Mouse (Mus musculus): Measurements from ENCODE around the gene Tac1. TPM values are rescaled to one million over a fixed set of nuclear protein-coding genes. Genes with fewer than 3 reads are reported as not detected.
"Not testable (repeated sequence)": the region's sequence is repeated elsewhere in the genome, so short reads cannot be mapped to it uniquely, and the experiment has no call there.

Tac1 gene
- polyA plus RNA-seq, 1 experiment from 2014 or later: 0.12 TPM

GRCm38 (mm10) chr6:7613676-7614075, 59.0 kb downstream of the Tac1 start:
- not testable (repeated sequence) for H3K36me3 ChIP-seq; H3K27me3 ChIP-seq (replicated peaks); H3K27ac ChIP-seq; H3K4me1 ChIP-seq; H3K4me2 ChIP-seq; ATAC-seq; H3K9ac ChIP-seq; H3K4me3 ChIP-seq; H3K9me3 ChIP-seq (replicated peaks)
- WGBS (ENCODE audit: insufficient replicate concordance): 71% methylated on average over 19 of the region's 19 CpGs

Other genes starting within 250 kb of the Tac1 start
- 428 and 436 TPM in 2 replicates for gene Asns, start 138.4 kb downstream of the Tac1 start, polyA plus RNA-seq (2016; fragmentation: Nextera tagmentation; extraction: Ambion mirVana)

All from liver, embryonic 12.5 days (tissue).